Mouse (Mus musculus) heart, adult 8-10 months (tissue): Measurements from ENCODE around the gene Trim33. TPM values are rescaled to one million over a fixed set of nuclear protein-coding genes. Genes with fewer than 3 reads are reported as not detected.
A peak's percentile ranks its signal among the peaks of the same experiment; 100 is the strongest.

Experiments used
- DNase-seq: peaks from one replicate; pipeline ENCODE4 v3.0.0; 2022; ENCODE audit warnings: low spot score
- total RNA-seq, 4 experiments: library from RNA; stranded (reverse); gene quantifications; 2 replicates each; pipeline ENCODE4 v1.2.4; 2022

The Trim33 gene
- total RNA-seq, 4 experiments from 2014 or later = 14.7 to 15.9 (median 14.9) TPM

- no peak for DNase-seq
Observed at GRCm38 (mm10) chr3:103361150-103361549, 82.1 kb downstream of the Trim33 start.

GRCm38 (mm10) chr3:103364182-103364945 lies 85.3 kb downstream of the Trim33 start:
- no peak for DNase-seq

GRCm38 (mm10) chr3:103367176-103367970 lies 88.3 kb downstream of the Trim33 start:
- DNase-seq = no peak

- no peak for DNase-seq
Observed at GRCm38 (mm10) chr3:103368731-103369130, 89.6 kb downstream of the Trim33 start.

- DNase-seq = peak; percentile 35
Observed at GRCm38 (mm10) chr3:103374028-103374427, 94.9 kb downstream of the Trim33 start.

GRCm38 (mm10) chr3:103375181-103375855 lies 96.2 kb downstream of the Trim33 start:
- no peak for DNase-seq

- DNase-seq = peak; percentile 33
Observed at GRCm38 (mm10) chr3:103378018-103378417, 98.9 kb downstream of the Trim33 start.

- DNase-seq = no peak
Observed at GRCm38 (mm10) chr3:103379371-103379770, 100.3 kb downstream of the Trim33 start.

GRCm38 (mm10) chr3:103380814-103381213 lies 101.7 kb downstream of the Trim33 start:
- DNase-seq = no peak

GRCm38 (mm10) chr3:103381441-103381840 lies 102.3 kb downstream of the Trim33 start:
- no peak for DNase-seq

- peak; percentile 88 for DNase-seq
Observed at GRCm38 (mm10) chr3:103382872-103383567, 103.9 kb downstream of the Trim33 start.

GRCm38 (mm10) chr3:103384486-103384885 lies 105.4 kb downstream of the Trim33 start:
- no peak for DNase-seq

GRCm38 (mm10) chr3:103384949-103385348 lies 105.9 kb downstream of the Trim33 start:
- no peak for DNase-seq

GRCm38 (mm10) chr3:103385383-103386291 lies 106.5 kb downstream of the Trim33 start:
- DNase-seq = no peak

GRCm38 (mm10) chr3:103386292-103387031 lies 107.4 kb downstream of the Trim33 start:
- DNase-seq = no peak

GRCm38 (mm10) chr3:103392613-103393258 lies 113.6 kb downstream of the Trim33 start:
- DNase-seq = peak; percentile 57

- DNase-seq = no peak
Observed at GRCm38 (mm10) chr3:103393283-103394060, 114.4 kb downstream of the Trim33 start.

GRCm38 (mm10) chr3:103394121-103394520 lies 115.0 kb downstream of the Trim33 start:
- no peak for DNase-seq
